Mouse (Mus musculus) lung, adult 2 months (tissue): Measurements from ENCODE around the gene Wdr5b. TPM values are rescaled to one million over a fixed set of nuclear protein-coding genes. Genes with fewer than 3 reads are reported as not detected.
"Not testable (repeated sequence)": the region's sequence is repeated elsewhere in the genome, so short reads cannot be mapped to it uniquely, and the experiment has no call there.

Experiments
- DNase-seq: peaks from one replicate; pipeline ENCODE4 v3.0.0; 2022
- H3K4me1 ChIP-seq: fragments of 200-500 bp; 2 replicates; pipeline ENCODE4 v1.6.1; 2011; ENCODE audit warnings: low read length; ENCODE audit not compliant: control insufficient read depth, insufficient read depth
- H3K4me3 ChIP-seq: fragments of 200-500 bp; replicated peaks from 2 replicates; pipeline ENCODE3; 2011; ENCODE audit warnings: low read depth, mild to moderate bottlenecking, control low read depth, low read length; ENCODE audit errors: extremely low read depth
- CTCF ChIP-seq: fragments of 200-500 bp; IDR thresholded peaks from 2 replicates; pipeline ENCODE4 v1.5.1; 2011; ENCODE audit warnings: mild to moderate bottlenecking, low read length, control low read depth; ENCODE audit not compliant: insufficient read depth
- POLR2A ChIP-seq: fragments of 200-500 bp; IDR thresholded peaks from 2 replicates; pipeline ENCODE4 v1.6.1; 2011; ENCODE audit warnings: low read depth, mild to moderate bottlenecking, control low read depth, low read length, borderline replicate concordance; ENCODE audit errors: extremely low read depth
- WGBS: fragments of 180-500 bp; shearing (Covaris S2); methylation state at CpG from one replicate; pipeline ENCODE4 v1.1.7; 2018; 5-methylcytosine and 5-hydroxymethylcytosine counted together
- polyA plus RNA-seq: library from polyadenylated mRNA; depleted of rRNA; stranded (reverse); fragments of >200 nt; gene quantifications from 2 replicates; pipeline ENCODE4 v1.2.3, GENCODE M21; 2012; rRNA removed

The Wdr5b gene
- 1.2 and 2.5 TPM in 2 replicates for polyA plus RNA-seq

DNA sequence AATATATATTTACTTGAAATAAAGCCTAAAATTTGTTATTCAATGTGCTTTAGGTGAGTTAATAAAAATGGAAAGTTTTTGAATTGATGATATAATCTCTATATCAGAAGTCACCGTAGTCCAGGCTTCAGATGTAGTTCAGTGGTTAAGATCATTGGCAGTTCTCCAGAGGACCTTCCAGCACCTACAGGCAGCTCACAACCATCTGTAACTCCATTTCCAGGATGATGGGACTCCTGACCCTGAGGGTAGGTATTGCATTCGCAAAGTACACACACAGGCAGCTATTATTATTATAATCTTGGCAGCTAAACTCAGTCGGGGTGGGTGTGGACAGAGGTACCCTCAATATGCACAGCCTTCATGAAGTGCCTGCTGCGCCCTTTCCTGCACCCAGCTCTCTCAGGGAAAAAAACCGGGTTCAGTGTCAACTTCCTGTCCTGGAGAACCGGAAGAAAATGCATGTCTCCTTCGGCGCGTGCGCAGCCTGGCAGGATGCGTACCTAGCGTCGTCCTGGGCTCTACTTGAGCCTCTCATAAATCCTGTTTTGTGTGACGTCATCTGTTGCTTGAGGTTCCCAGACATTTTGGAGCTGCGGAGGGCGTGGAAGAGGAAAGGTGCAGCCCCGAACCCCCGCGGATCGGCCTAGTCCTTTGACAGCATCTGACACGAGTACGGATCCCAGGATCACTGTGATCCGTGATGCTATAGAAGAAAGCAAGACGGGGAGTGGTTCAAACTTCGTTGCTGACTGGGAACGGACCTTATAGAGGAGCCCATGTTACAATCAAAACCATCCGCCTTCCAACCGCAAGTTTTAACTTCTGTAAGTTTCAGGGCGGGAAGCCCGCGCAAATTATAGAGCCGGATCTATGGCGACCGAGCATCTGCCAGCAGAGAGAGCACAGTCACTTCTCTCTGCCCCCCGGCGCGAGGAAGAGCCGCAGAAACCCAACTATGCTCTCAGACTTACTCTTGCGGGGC, at the start of gene Wdr5b:
Wdr5b (plus strand) TSS at position 551 of the 985 bp plus-strand sequence.
- TF ChIP-seq CTCF = no peak
- TF ChIP-seq POLR2A = peak; percentile 81; the same call in 1 of the 2 replicates
- DNase-seq = peak; percentile 82
- Histone ChIP-seq H3K4me3 (peak within 1 kb of the TSS; percentile 83), H3K4me1 (peaks cover 3% of the 10 kb centered on the region; the same call in 1 of the 2 replicates)
- WGBS = 3% methylated on average over 39 of the region's 39 CpGs

DNA sequence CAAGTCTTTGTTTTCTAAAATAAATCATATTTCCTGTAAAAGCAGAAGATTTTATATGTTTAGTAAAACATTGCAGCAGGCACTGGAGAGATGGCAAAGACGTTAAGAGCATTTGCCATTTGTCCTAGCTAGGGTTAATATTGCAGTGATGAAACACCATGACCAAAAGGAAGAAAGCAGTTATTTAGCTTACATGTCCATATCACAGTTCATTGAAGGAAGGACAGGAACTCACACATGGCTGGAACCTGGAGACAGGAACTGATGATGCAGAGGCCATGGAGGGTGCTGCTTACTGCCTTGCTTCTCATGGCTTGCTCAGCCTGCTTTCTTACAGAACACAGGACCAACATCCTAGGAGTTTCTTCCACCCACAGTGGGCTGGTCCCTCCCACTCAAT, 48.6 kb upstream of the Wdr5b start:
- no peak overlapping the region for H3K4me3 ChIP-seq
- no peaks in the 10 kb centered on the region for H3K4me1 ChIP-seq
- no peak for DNase-seq
- 41% methylated on average over 1 of the region's 1 CpGs for WGBS
- TF ChIP-seq POLR2A = no peak
- TF ChIP-seq CTCF = no peak

DNA sequence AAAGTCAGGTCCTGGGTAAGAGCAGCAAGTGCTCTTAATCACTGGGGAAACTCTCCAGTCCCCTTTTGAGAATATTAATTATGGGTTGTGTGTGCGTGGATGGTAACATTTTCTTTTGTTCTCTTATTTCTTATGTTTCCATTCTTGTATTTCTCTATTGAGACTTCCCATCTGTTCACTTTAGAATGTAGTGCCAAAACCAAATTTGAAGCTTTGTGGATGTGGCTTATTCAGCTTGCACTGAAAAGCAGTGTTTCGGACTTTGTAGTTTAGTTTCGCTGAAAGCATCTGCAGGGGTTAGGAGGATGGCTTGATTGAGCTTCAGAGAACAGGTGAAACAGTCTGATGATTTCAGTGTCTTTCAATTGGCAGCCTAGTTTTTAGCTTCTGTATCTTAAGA, 47.7 kb upstream of the Wdr5b start:
- H3K4me3 ChIP-seq = no peak overlapping the region
- TF ChIP-seq CTCF (no peak), POLR2A (no peak)
- no peaks in the 10 kb centered on the region for H3K4me1 ChIP-seq
- WGBS = 75% methylated on average over 3 of the region's 3 CpGs
- no peak for DNase-seq

GRCm38 (mm10) chr16:35998852-35999251, 42.1 kb upstream of the Wdr5b start:
- 91% methylated on average over 4 of the region's 4 CpGs for WGBS
- DNase-seq, H3K4me3 ChIP-seq, H3K4me1 ChIP-seq: not testable (repeated sequence)

DNA sequence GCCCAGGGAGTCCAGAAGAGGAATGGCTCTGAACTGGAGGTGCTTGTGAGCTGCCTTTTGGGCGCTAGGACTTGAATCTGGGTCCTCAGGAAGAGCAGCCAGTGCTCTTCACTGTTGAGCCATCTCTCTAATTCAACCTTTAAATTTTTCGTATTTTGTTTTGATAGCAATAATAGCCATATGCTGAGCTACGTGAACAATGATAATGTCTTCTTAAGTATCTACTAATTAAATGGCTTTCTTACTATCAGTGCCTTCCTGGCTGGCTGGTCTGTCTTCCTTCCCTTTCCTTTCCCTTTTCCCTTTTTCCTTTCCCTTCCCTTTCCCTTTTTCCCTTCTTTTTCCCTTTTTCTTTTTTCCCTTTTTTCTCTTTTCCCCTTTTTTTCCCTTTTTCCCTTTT, 32.6 kb upstream of the Wdr5b start:
- Histone ChIP-seq H3K4me1 (no peaks in the 10 kb centered on the region), H3K4me3 (no peak overlapping the region)
- WGBS = 93% methylated on average over 3 of the region's 3 CpGs
- no peak for DNase-seq
- TF ChIP-seq POLR2A = no peak
- TF ChIP-seq CTCF = no peak

DNA sequence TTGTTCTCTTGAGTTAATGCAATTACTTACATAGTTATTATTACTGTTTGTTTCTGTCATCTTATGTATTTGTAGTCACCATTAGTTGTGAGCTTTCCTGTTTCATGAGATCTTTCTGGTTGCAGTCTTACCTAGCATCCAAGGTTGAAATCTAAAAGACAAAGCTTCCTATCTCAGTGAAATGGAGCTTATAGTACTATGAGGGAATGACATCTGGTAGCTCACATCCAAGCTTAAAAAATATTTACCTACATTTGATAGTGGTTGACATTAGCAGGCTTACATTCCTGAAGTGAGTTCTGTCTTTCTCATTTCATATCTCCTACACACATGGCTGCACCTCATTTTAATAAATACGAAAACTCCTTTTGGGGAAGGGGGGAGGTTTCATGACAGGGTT, 24.7 kb upstream of the Wdr5b start:
- no peak for DNase-seq
- TF ChIP-seq CTCF = no peak
- TF ChIP-seq POLR2A = no peak
- no peaks in the 10 kb centered on the region for H3K4me1 ChIP-seq
- no peak overlapping the region for H3K4me3 ChIP-seq
- WGBS = 100% methylated on average over 1 of the region's 1 CpGs

- not testable (repeated sequence) for DNase-seq, H3K4me3 ChIP-seq, H3K4me1 ChIP-seq
- WGBS = 72% methylated on average over 2 of the region's 2 CpGs
Measured at GRCm38 (mm10) chr16:36028120-36028519, 12.9 kb upstream of the Wdr5b start.

GRCm38 (mm10) chr16:36041625-36042020, 633 bp downstream of the Wdr5b start:
- DNase-seq = no peak
- H3K4me1 ChIP-seq = peaks cover 3% of the 10 kb centered on the region; the same call in 1 of the 2 replicates
- WGBS = 21% methylated on average over 11 of the region's 11 CpGs
- peak overlapping the region; percentile 83 for H3K4me3 ChIP-seq
- TF ChIP-seq POLR2A (no peak), CTCF (no peak)

- DNase-seq = no peak
- no peak overlapping the region for H3K4me3 ChIP-seq
- H3K4me1 ChIP-seq = peaks cover 3% of the 10 kb centered on the region; the same call in 1 of the 2 replicates
- TF ChIP-seq CTCF = no peak
- no peak for TF ChIP-seq POLR2A
- 87% methylated on average over 10 of the region's 10 CpGs for WGBS
Measured at GRCm38 (mm10) chr16:36043073-36043472, 2.1 kb downstream of the Wdr5b start.

DNA sequence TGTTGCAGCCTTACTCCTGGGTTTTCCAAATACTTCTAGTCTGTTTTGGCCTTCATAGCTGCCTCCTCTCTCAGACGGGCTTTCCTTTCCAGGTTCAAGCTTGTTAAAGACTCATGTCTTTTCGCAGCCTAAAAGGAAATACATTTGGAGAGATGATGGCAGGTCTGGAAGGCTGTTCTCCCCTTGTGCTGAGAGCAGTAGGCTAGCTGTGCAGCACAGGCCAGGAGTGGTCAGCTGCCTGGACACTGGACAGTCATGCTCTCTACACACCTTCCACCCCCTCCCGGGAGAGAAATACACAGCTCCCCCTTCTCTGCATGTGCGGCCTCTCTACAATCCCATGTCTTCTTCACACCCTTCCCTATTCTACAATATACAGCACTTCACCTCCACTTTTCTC, 3.0 kb downstream of the Wdr5b start:
- DNase-seq = no peak
- TF ChIP-seq POLR2A (no peak), CTCF (no peak)
- Histone ChIP-seq H3K4me1 (peaks cover 3% of the 10 kb centered on the region; the same call in 1 of the 2 replicates), H3K4me3 (no peak overlapping the region)
- WGBS = 87% methylated on average over 4 of the region's 4 CpGs

GRCm38 (mm10) chr16:36047538-36047937, 6.5 kb downstream of the Wdr5b start:
- no peak for DNase-seq
- TF ChIP-seq POLR2A (no peak), CTCF (no peak)
- Histone ChIP-seq H3K4me1 (no peaks in the 10 kb centered on the region), H3K4me3 (no peak overlapping the region)
- WGBS = 89% methylated on average over 4 of the region's 4 CpGs
